Mouse (Mus musculus) heart, postnatal 0 days (tissue): ENCODE measurements around the gene Mfn2. TPM values are rescaled to one million over a fixed set of nuclear protein-coding genes. Genes with fewer than 3 reads are reported as not detected.

Source experiments
- ATAC-seq: fragments of 200-750 bp; cut with Nextera tagmentation; 2 replicates; pipeline ENCODE4 v1.8.0; 2017; ENCODE audit warnings: low read depth, moderate number of reproducible peaks, moderate library complexity; ENCODE audit not compliant: insufficient read depth
- DNase-seq: peaks from one replicate; pipeline ENCODE4 v3.0.0-alpha.2; 2016; ENCODE audit warnings: low spot score
- H3K27ac ChIP-seq: fragments of 300-500 bp; sonication (generic); 2 replicates; pipeline ENCODE4 v1.5.1; 2014; ENCODE audit warnings: low read depth, mild to moderate bottlenecking
- H3K27me3 ChIP-seq: fragments of 300-500 bp; sonication (generic); 2 replicates; pipeline ENCODE4 v1.6.1; 2014; ENCODE audit warnings: low read length, mixed read lengths; ENCODE audit not compliant: control insufficient read depth, insufficient read depth
- H3K36me3 ChIP-seq: fragments of 300-500 bp; sonication (generic); replicated peaks from 2 replicates; pipeline ENCODE4 v1.6.1; 2014; ENCODE audit warnings: low read length, mixed read lengths; ENCODE audit not compliant: control insufficient read depth, insufficient read depth
- H3K4me1 ChIP-seq: fragments of 300-500 bp; sonication (generic); 2 replicates; pipeline ENCODE4 v1.6.1; 2014; ENCODE audit warnings: antibody characterized with exemption; ENCODE audit not compliant: control insufficient read depth, insufficient read depth
- H3K4me2 ChIP-seq: fragments of 300-500 bp; sonication (generic); 2 replicates; pipeline ENCODE4 v1.6.1; 2014; ENCODE audit warnings: low read depth, mild to moderate bottlenecking, low read length, moderate library complexity
- H3K4me3 ChIP-seq: fragments of 300-500 bp; sonication (generic); 2 replicates; pipeline ENCODE4 v1.5.1; 2014; ENCODE audit warnings: low read depth, low read length
- H3K9ac ChIP-seq: fragments of 300-500 bp; sonication (generic); replicated peaks from 2 replicates; pipeline ENCODE4 v1.6.1; 2014; ENCODE audit warnings: low read depth, low read length, mixed read lengths
- H3K9me3 ChIP-seq: fragments of 300-500 bp; sonication (generic); replicated peaks from 2 replicates; pipeline ENCODE4 v1.6.1; 2016; ENCODE audit warnings: low read length; ENCODE audit not compliant: control insufficient read depth
- CTCF ChIP-seq: IDR thresholded peaks from 2 replicates; pipeline ENCODE4 v1.5.1; 2016; ENCODE audit warnings: antibody characterized with exemption, control low read depth, low read depth
- EP300 ChIP-seq: IDR thresholded peaks from 2 replicates; pipeline ENCODE4 v1.6.1; 2016; ENCODE audit warnings: antibody characterized with exemption, low read depth
- WGBS: fragments of 180-500 bp; shearing (Covaris S2); extraction: QIAGEN DNeasy Blood & Tissue Kit; methylation state at CpG from one replicate; pipeline ENCODE4 v1.1.7; 2014; 5-methylcytosine and 5-hydroxymethylcytosine counted together
- polyA plus RNA-seq: library from polyadenylated mRNA; unstranded; fragments of >200 nt; fragmentation: Nextera tagmentation; extraction: Ambion mirVana; gene quantifications from 2 replicates; pipeline ENCODE4 v1.2.1, GENCODE M21; 2015
- total RNA-seq: library from RNA; depleted of rRNA; stranded (reverse); fragments of >200 nt; gene quantifications from 2 replicates; pipeline ENCODE4 v1.2.3, GENCODE M21; 2014; ENCODE audit warnings: low replicate concordance

The Mfn2 gene
- total and polyA plus RNA-seq, 2 experiments from 2014 or later: 230 to 256 TPM

- Histone ChIP-seq H3K36me3 (peaks cover 75% of the 10 kb centered on the region), H3K9ac (no peak overlapping the region), H3K4me2 (no peak overlapping the region), H3K27me3 (no peaks in the 10 kb centered on the region), H3K27ac (no peak overlapping the region), H3K9me3 (no peaks in the 10 kb centered on the region), H3K4me1 (peaks cover 5% of the 10 kb centered on the region), H3K4me3 (no peak overlapping the region)
- DNase-seq: no peak
- TF ChIP-seq CTCF: no peak
- no peak for ATAC-seq
- 89% methylated on average over 7 of the region's 7 CpGs for WGBS
Observed at GRCm38 (mm10) chr4:147928540-147928939, 24.0 kb upstream of the Mfn2 start.

GRCm38 (mm10) chr4:147928136-147928535 is 23.6 kb upstream of the Mfn2 start:
- Histone ChIP-seq H3K4me3 (no peak overlapping the region), H3K4me1 (peaks cover 1% of the 10 kb centered on the region; the same call in 1 of the 2 replicates), H3K27ac (peak overlapping the region; percentile 5; the same call in 1 of the 2 replicates), H3K27me3 (no peaks in the 10 kb centered on the region), H3K36me3 (peaks cover 79% of the 10 kb centered on the region), H3K9me3 (no peaks in the 10 kb centered on the region), H3K4me2 (no peak overlapping the region), H3K9ac (no peak overlapping the region)
- ATAC-seq (no peak), DNase-seq (no peak)
- TF ChIP-seq EP300: no peak
- TF ChIP-seq CTCF: no peak
- WGBS: 29% methylated on average over 9 of the region's 9 CpGs

GRCm38 (mm10) chr4:147927705-147928104 is 23.2 kb upstream of the Mfn2 start:
- no peaks in the 10 kb centered on the region for H3K27me3 ChIP-seq
- no peak overlapping the region for H3K4me2 ChIP-seq
- H3K27ac ChIP-seq: peak overlapping the region; percentile 5; the same call in 1 of the 2 replicates
- peaks cover 83% of the 10 kb centered on the region for H3K36me3 ChIP-seq
- DNase-seq (no peak), ATAC-seq (peak; percentile 57; the same call in 1 of the 2 replicates)
- H3K9me3 ChIP-seq: no peaks in the 10 kb centered on the region
- 45% methylated on average over 8 of the region's 8 CpGs for WGBS
- H3K4me1 ChIP-seq: no peaks in the 10 kb centered on the region
- no peak overlapping the region for H3K9ac ChIP-seq
- H3K4me3 ChIP-seq: no peak overlapping the region
- TF ChIP-seq CTCF (no peak), EP300 (no peak)

- H3K4me1 ChIP-seq: no peaks in the 10 kb centered on the region
- H3K9me3 ChIP-seq: no peaks in the 10 kb centered on the region
- WGBS: 68% methylated on average over 11 of the region's 11 CpGs
- DNase-seq (no peak), ATAC-seq (no peak)
- no peak overlapping the region for H3K9ac ChIP-seq
- H3K4me3 ChIP-seq: no peak overlapping the region
- H3K4me2 ChIP-seq: no peak overlapping the region
- H3K36me3 ChIP-seq: peaks cover 92% of the 10 kb centered on the region
- H3K27me3 ChIP-seq: no peaks in the 10 kb centered on the region
- no peak overlapping the region for H3K27ac ChIP-seq
- TF ChIP-seq CTCF (no peak), EP300 (no peak)
Observed at GRCm38 (mm10) chr4:147922341-147922740, 17.8 kb upstream of the Mfn2 start.

- WGBS: 67% methylated on average over 10 of the region's 10 CpGs
- DNase-seq (no peak), ATAC-seq (no peak)
- H3K9me3 ChIP-seq: no peaks in the 10 kb centered on the region
- peaks cover 95% of the 10 kb centered on the region for H3K36me3 ChIP-seq
- no peak overlapping the region for H3K9ac ChIP-seq
- H3K4me1 ChIP-seq: no peaks in the 10 kb centered on the region
- no peaks in the 10 kb centered on the region for H3K27me3 ChIP-seq
- H3K4me3 ChIP-seq: no peak overlapping the region
- no peak overlapping the region for H3K27ac ChIP-seq
- no peak for TF ChIP-seq EP300
- no peak for TF ChIP-seq CTCF
- no peak overlapping the region for H3K4me2 ChIP-seq
Observed at GRCm38 (mm10) chr4:147920973-147921372, 16.5 kb upstream of the Mfn2 start.

GRCm38 (mm10) chr4:147918459-147919121 is 14.1 kb upstream of the Mfn2 start:
- Histone ChIP-seq H3K27me3 (no peaks in the 10 kb centered on the region), H3K9ac (no peak overlapping the region), H3K4me3 (no peak overlapping the region), H3K27ac (no peak overlapping the region), H3K9me3 (no peaks in the 10 kb centered on the region), H3K36me3 (peaks cover 94% of the 10 kb centered on the region), H3K4me2 (no peak overlapping the region), H3K4me1 (no peaks in the 10 kb centered on the region)
- DNase-seq (no peak), ATAC-seq (peak; percentile 34; the same call in 1 of the 2 replicates)
- TF ChIP-seq CTCF (peak; percentile 73), EP300 (no peak)
- 62% methylated on average over 7 of the region's 7 CpGs for WGBS
